Mouse (Mus musculus) kidney, adult 11 months (tissue): ENCODE measurements at regions not wholly inside any gene's neighbourhood (a gene's known extent, or its start where the extent isn't known, plus 50 kb on each side); places are given as distances from the start of the nearest gene placed in this dataset.

Experiments
- DNase-seq: peaks from one replicate; pipeline ENCODE4 v3.0.0; 2022

GRCm38 (mm10) chr1:42236466-42237010 is 459.0 kb upstream of the Pou3f3 start:
- no peak for DNase-seq

GRCm38 (mm10) chr1:42238408-42238807 is 457.2 kb upstream of the Pou3f3 start:
- DNase-seq: no peak

- DNase-seq: no peak
Measured at GRCm38 (mm10) chr1:42241172-42241571, 454.4 kb upstream of the Pou3f3 start.

- no peak for DNase-seq
Measured at GRCm38 (mm10) chr1:42241601-42242220, 453.9 kb upstream of the Pou3f3 start.

GRCm38 (mm10) chr1:42242586-42243457 is 452.7 kb upstream of the Pou3f3 start:
- no peak for DNase-seq

GRCm38 (mm10) chr1:42243458-42243855 is 452.1 kb upstream of the Pou3f3 start:
- no peak for DNase-seq

- DNase-seq: no peak
Measured at GRCm38 (mm10) chr1:42243878-42244277, 451.7 kb upstream of the Pou3f3 start.

GRCm38 (mm10) chr1:42252386-42252785 is 443.2 kb upstream of the Pou3f3 start:
- no peak for DNase-seq

GRCm38 (mm10) chr1:42253786-42254185 is 441.8 kb upstream of the Pou3f3 start:
- DNase-seq: no peak

- no peak for DNase-seq
Measured at GRCm38 (mm10) chr1:42256911-42257595, 438.5 kb upstream of the Pou3f3 start.

GRCm38 (mm10) chr1:42257801-42258593 is 437.6 kb upstream of the Pou3f3 start:
- no peak for DNase-seq

- DNase-seq: no peak
Measured at GRCm38 (mm10) chr1:42258594-42258910, 437.0 kb upstream of the Pou3f3 start.

- no peak for DNase-seq
Measured at GRCm38 (mm10) chr1:42259216-42259977, 436.2 kb upstream of the Pou3f3 start.

- no peak for DNase-seq
Measured at GRCm38 (mm10) chr1:42260033-42260925, 435.3 kb upstream of the Pou3f3 start.

- DNase-seq: no peak
Measured at GRCm38 (mm10) chr1:42261031-42261430, 434.5 kb upstream of the Pou3f3 start.

- DNase-seq: peak; percentile 42
Measured at GRCm38 (mm10) chr1:42261800-42262199, 433.8 kb upstream of the Pou3f3 start.

GRCm38 (mm10) chr1:42262606-42263005 is 433.0 kb upstream of the Pou3f3 start:
- no peak for DNase-seq

- DNase-seq: no peak
Measured at GRCm38 (mm10) chr1:42277130-42277529, 418.4 kb upstream of the Pou3f3 start.

- no peak for DNase-seq
Measured at GRCm38 (mm10) chr1:42295841-42296240, 399.7 kb upstream of the Pou3f3 start.

GRCm38 (mm10) chr1:42309251-42309650 is 386.3 kb upstream of the Pou3f3 start:
- no peak for DNase-seq

GRCm38 (mm10) chr1:42313494-42313893 is 382.1 kb upstream of the Pou3f3 start:
- no peak for DNase-seq
